ENCODE assay signal across 9 mouse cellular contexts in genomic region chr7:73521277-73522193, GRCm38 (mm10). TPM values are rescaled to one million over a fixed set of nuclear protein-coding genes. Genes with fewer than 3 reads are reported as not detected.
DNase-seq lines count a peak whose midpoint lies in the region; ATAC-seq and TF ChIP-seq lines count a peak whose summit lies in the region.
"Had no signal": no experiment of that assay in that cellular context is flagged by ENCODE, and none has a peak within 500 bp of the region (broad histone marks: within the 10 kb centered on the region; RNA-seq: fewer than 3 reads in every experiment).

No protein-coding gene starts in this region.

- no peak overlapping the region for H3K4me3 ChIP-seq in heart, embryonic 14.5 days (ENCODE audit: control insufficient read depth in 1 of 2, insufficient read depth in 1 of 2, low read depth in 1 of 2, low read length in 2 of 2)
- H3K4me3 ChIP-seq in forebrain, embryonic 11.5 days (ENCODE audit: low read depth, low read length) = no peak overlapping the region
- H3K4me3 ChIP-seq in hindbrain, embryonic 15.5 days = no peak overlapping the region
- H3K4me3 ChIP-seq in midbrain, postnatal 0 days (ENCODE audit: low read depth, low read length) = no peak overlapping the region
- no peak overlapping the region for H3K4me3 ChIP-seq in lung, postnatal 0 days (ENCODE audit: low read depth, low read length)

- no peak for ATAC-seq in heart, embryonic 14.5 days (ENCODE audit: insufficient number of reproducible peaks, insufficient read depth, low FRiP score, low read depth)
- ATAC-seq in forebrain, embryonic 11.5 days (replicated peaks; ENCODE audit: low FRiP score) = no peak
- ATAC-seq in hindbrain, embryonic 15.5 days (ENCODE audit: low FRiP score, low read depth) = no peak
- no peak for ATAC-seq in midbrain, postnatal 0 days (ENCODE audit: low FRiP score)
- no peak for ATAC-seq in erythroid progenitor cell, adult 5-6 weeks (replicated peaks; ENCODE audit: low FRiP score, poor library complexity, severe bottlenecking)
- ATAC-seq in lung, postnatal 0 days = no peak

- peaks cover 8 to 33% of the 10 kb centered on the region in 2 experiments for H3K4me1 ChIP-seq in heart, embryonic 14.5 days (ENCODE audit: control insufficient read depth in 2 of 2, insufficient read depth in 2 of 2, low read length in 2 of 2)
- H3K4me1 ChIP-seq in forebrain, embryonic 11.5 days (replicated peaks; ENCODE audit: control insufficient read depth, insufficient read depth, low read length) = no peaks in the 10 kb centered on the region; the same call in 1 of the 2 replicates
- H3K4me1 ChIP-seq in hindbrain, embryonic 15.5 days (replicated peaks) = peaks cover 27% of the 10 kb centered on the region
- H3K4me1 ChIP-seq in midbrain, postnatal 0 days (ENCODE audit: insufficient read depth, low read length) = peaks cover 11% of the 10 kb centered on the region
- peaks cover 9% of the 10 kb centered on the region; the same call in 1 of the 2 replicates for H3K4me1 ChIP-seq in lung, postnatal 0 days (ENCODE audit: insufficient read depth, low read depth, low read length)

- H3K27ac ChIP-seq in heart, embryonic 14.5 days (replicated peaks in 1 of 2; ENCODE audit: control insufficient read depth in 1 of 2, insufficient read depth in 1 of 2, low read depth in 2 of 2, low read length in 2 of 2) = peak overlapping the region; percentile 35 to 53; a peak in 2 of 4 replicates
- peak overlapping the region; percentile 21; the same call in 1 of the 2 replicates for H3K27ac ChIP-seq in forebrain, embryonic 11.5 days (ENCODE audit: low read depth, low read length)
- peak overlapping the region; percentile 70 for H3K27ac ChIP-seq in hindbrain, embryonic 15.5 days (replicated peaks)
- peak overlapping the region; percentile 39 for H3K27ac ChIP-seq in midbrain, postnatal 0 days (ENCODE audit: low read depth, low read length)
- H3K27ac ChIP-seq in lung, postnatal 0 days (ENCODE audit: low read length) = no peak overlapping the region
- H3K27ac ChIP-seq: liver, embryonic 14.5 days had no signal

- DNase-seq in heart, postnatal 4 days = no peak
- DNase-seq in forebrain, embryonic 11.5 days (ENCODE audit: low spot score) = no peak
- DNase-seq in midbrain, postnatal 0 days (ENCODE audit: low spot score) = no peak
- no peak for DNase-seq in adipocyte (ENCODE audit: low spot score)
- no peak for DNase-seq in lung, postnatal 0 days (ENCODE audit: low spot score)

- TF ChIP-seq CTCF in midbrain, postnatal 0 days (IDR thresholded peaks at IDR 0.05) = no peak
- no peak for TF ChIP-seq CTCF in lung, postnatal 0 days (IDR thresholded peaks at IDR 0.05)

- no peak for TF ChIP-seq EP300 in lung, postnatal 0 days (IDR thresholded peaks at IDR 0.05)

- H3K9ac ChIP-seq in heart, embryonic 14.5 days (ENCODE audit: low read length) = peak overlapping the region; percentile 26; the same call in 1 of the 2 replicates
- no peak overlapping the region for H3K9ac ChIP-seq in forebrain, embryonic 11.5 days (ENCODE audit: low read length)
- H3K9ac ChIP-seq in hindbrain, embryonic 15.5 days = no peak overlapping the region
- no peak overlapping the region for H3K9ac ChIP-seq in midbrain, postnatal 0 days (replicated peaks; ENCODE audit: low read length, poor library complexity, severe bottlenecking)
- H3K9ac ChIP-seq in lung, postnatal 0 days (replicated peaks; ENCODE audit: low read depth) = no peak overlapping the region
- H3K9ac ChIP-seq: liver, embryonic 14.5 days had no signal

- no peaks in the 10 kb centered on the region for H3K9me3 ChIP-seq in heart, embryonic 14.5 days (ENCODE audit: control insufficient read depth, low read length)
- no peaks in the 10 kb centered on the region for H3K9me3 ChIP-seq in forebrain, embryonic 11.5 days (ENCODE audit: control insufficient read depth, low read length)
- H3K9me3 ChIP-seq in hindbrain, embryonic 15.5 days = no peaks in the 10 kb centered on the region
- H3K9me3 ChIP-seq in midbrain, postnatal 0 days (ENCODE audit: low read length) = no peaks in the 10 kb centered on the region
- H3K9me3 ChIP-seq in lung, postnatal 0 days (ENCODE audit: low read length) = no peaks in the 10 kb centered on the region

- H3K27me3 ChIP-seq in heart, embryonic 14.5 days (ENCODE audit: control insufficient read depth, insufficient read depth, low read length) = no peaks in the 10 kb centered on the region
- H3K27me3 ChIP-seq in forebrain, embryonic 11.5 days (ENCODE audit: control insufficient read depth, insufficient read depth, low read length) = no peaks in the 10 kb centered on the region
- H3K27me3 ChIP-seq in hindbrain, embryonic 15.5 days = no peaks in the 10 kb centered on the region
- H3K27me3 ChIP-seq in midbrain, postnatal 0 days (ENCODE audit: insufficient read depth, low read length) = no peaks in the 10 kb centered on the region
- no peaks in the 10 kb centered on the region for H3K27me3 ChIP-seq in lung, postnatal 0 days (replicated peaks; ENCODE audit: insufficient read depth, low read length)

- no peak overlapping the region for H3K4me2 ChIP-seq in heart, embryonic 14.5 days (ENCODE audit: low read length)
- H3K4me2 ChIP-seq in forebrain, embryonic 11.5 days (ENCODE audit: low read depth, low read length, severe bottlenecking) = no peak overlapping the region
- H3K4me2 ChIP-seq in hindbrain, embryonic 15.5 days = no peak overlapping the region
- no peak overlapping the region for H3K4me2 ChIP-seq in midbrain, postnatal 0 days (ENCODE audit: low read depth, low read length, poor library complexity, severe bottlenecking)
- H3K4me2 ChIP-seq in lung, postnatal 0 days (replicated peaks; ENCODE audit: low read depth, low read length) = no peak overlapping the region

- WGBS in heart, embryonic 14.5 days = 87% methylated on average over 11 of the region's 11 CpGs
- 93% methylated on average over 11 of the region's 11 CpGs for WGBS in forebrain, embryonic 11.5 days
- WGBS in hindbrain, embryonic 15.5 days = 71% methylated on average over 11 of the region's 11 CpGs
- 75% methylated on average over 11 of the region's 11 CpGs for WGBS in midbrain, postnatal 0 days
- 88% methylated on average over 11 of the region's 11 CpGs for WGBS in lung, postnatal 0 days

- peaks cover 56% of the 10 kb centered on the region for H3K36me3 ChIP-seq in heart, embryonic 14.5 days (ENCODE audit: control insufficient read depth, insufficient read depth, low read length)
- H3K36me3 ChIP-seq in forebrain, embryonic 11.5 days (ENCODE audit: control insufficient read depth, insufficient read depth, low read length) = no peaks in the 10 kb centered on the region; the same call in 1 of the 2 replicates
- peaks cover 11% of the 10 kb centered on the region; the same call in 1 of the 2 replicates for H3K36me3 ChIP-seq in hindbrain, embryonic 15.5 days
- peaks cover 3% of the 10 kb centered on the region for H3K36me3 ChIP-seq in midbrain, postnatal 0 days (ENCODE audit: insufficient read depth, low read length)
- H3K36me3 ChIP-seq in lung, postnatal 0 days (ENCODE audit: insufficient read depth, low read length) = peaks cover 3% of the 10 kb centered on the region; the same call in 1 of the 2 replicates

RNA-seq across cellular contexts. Expression of gene Chd2, which starts 20.1 kb away (rescaled TPM):
- 46.9 and 53.0 TPM in 2 replicates for polyA plus RNA-seq in heart, embryonic 14.5 days (2014; fragmentation: Nextera tagmentation; extraction: Ambion mirVana)
- total RNA-seq in heart, postnatal 4 days (2021) = 10 to 100 TPM; 57.3 to 61.0 TPM
- 61.0 and 66.1 TPM in 2 replicates for polyA plus RNA-seq in forebrain, embryonic 11.5 days (2014; fragmentation: Nextera tagmentation; extraction: Ambion mirVana)
- polyA plus RNA-seq in hindbrain, embryonic 15.5 days (2015; fragmentation: Nextera tagmentation; extraction: Ambion mirVana) = 34.9 and 37.2 TPM in 2 replicates
- total RNA-seq in midbrain, postnatal 0 days (2014; rRNA removed) = 34.0 and 34.4 TPM in 2 replicates
- polyA plus RNA-seq in midbrain, postnatal 0 days (2015; fragmentation: Nextera tagmentation; extraction: Ambion mirVana) = 33.2 and 43.8 TPM in 2 replicates
- 63.1 and 106 TPM in 2 replicates for total RNA-seq in erythroid progenitor cell, adult 5-6 weeks (2015; ENCODE audit: low replicate concordance)
- 179 and 206 TPM in 2 replicates for total RNA-seq in erythroid progenitor cell, adult 5-6 weeks (2017; ENCODE audit: low replicate concordance)
- 38.0 and 39.9 TPM in 2 replicates for polyA plus RNA-seq in lung, postnatal 0 days (2015; fragmentation: Nextera tagmentation; extraction: Ambion mirVana)
